Mouse (Mus musculus): ENCODE measurements at regions not wholly inside any gene's neighbourhood (a gene's known extent, or its start where the extent isn't known, plus 50 kb on each side); places are given as distances from the start of the nearest gene placed in this dataset.

DNA sequence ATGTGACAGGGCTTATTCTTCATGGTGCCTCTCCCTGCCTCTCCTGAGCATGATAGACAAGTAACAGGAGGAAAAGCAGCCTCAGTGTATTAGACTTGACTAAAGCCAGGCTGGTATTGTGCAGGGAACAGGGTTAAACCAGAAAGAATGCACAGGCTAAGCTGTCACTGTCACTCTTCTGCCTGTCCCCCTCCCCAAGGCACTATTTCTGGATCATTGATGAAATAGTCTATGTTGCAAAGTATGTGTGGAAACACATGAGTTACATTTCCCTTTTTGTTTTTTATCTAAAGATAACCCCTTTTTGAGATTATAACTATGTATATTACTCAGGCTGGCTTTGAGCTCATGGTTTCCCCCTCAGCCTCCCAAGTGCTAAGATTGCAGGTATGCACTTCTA lies 436.5 kb upstream of the Nr5a2 start:
- Histone ChIP-seq H3K36me3 (replicated peaks in 1 of 2; ENCODE audit: control insufficient read depth in 1 of 2, insufficient read depth in 1 of 2, low read length in 1 of 2) (no peaks in the 10 kb centered on the region), H3K9me3 (replicated peaks; ENCODE audit: low read length) (no peaks in the 10 kb centered on the region), H3K27ac (ENCODE audit: insufficient read depth, low read depth) (no peak overlapping the region), H3K4me2 (ENCODE audit: insufficient read depth, low read depth, poor library complexity, severe bottlenecking) (no peak overlapping the region), H3K9ac (ENCODE audit: insufficient read depth, low read depth) (no peak overlapping the region), H3K27me3 (replicated peaks) (peaks cover 1% of the 10 kb centered on the region), H3K79me2 (replicated peaks; ENCODE audit: control insufficient read depth, extremely low read depth, insufficient read depth, poor library complexity, severe bottlenecking) (no peaks in the 10 kb centered on the region), H3K4me1 (ENCODE audit: control insufficient read depth in 1 of 2, insufficient read depth in 2 of 2) (no peaks in the 10 kb centered on the region), H3K4me3 (replicated peaks in 1 of 3; ENCODE audit: low read depth in 2 of 3, low read length in 2 of 3, poor library complexity in 1 of 3) (no peak overlapping the region)
- in situ Hi-C loops (cut with MboI; ENCODE audit: low pct_ligation_motif_present, low pct_unique_long_range_greater_than_20kb, low sequenced_read_pairs): no loop called here
- TF ChIP-seq E2F4 (IDR thresholded peaks at IDR 0.05; ENCODE audit: insufficient replicate concordance, low read depth, low read length) (no peak), MAZ (IDR thresholded peaks at IDR 0.05; ENCODE audit: low read depth, low read length) (no peak), JUN (IDR thresholded peaks at IDR 0.05; ENCODE audit: insufficient read depth, low read depth, low read length) (no peak)
- dilution Hi-C loops (cut with MboI; ENCODE audit: extremely low pct_ligation_motif_present, extremely low pct_unique_long_range_greater_than_20kb, low sequenced_read_pairs): no loop called here
- no peak for DNase-seq (ENCODE audit: extremely low read depth)

DNA sequence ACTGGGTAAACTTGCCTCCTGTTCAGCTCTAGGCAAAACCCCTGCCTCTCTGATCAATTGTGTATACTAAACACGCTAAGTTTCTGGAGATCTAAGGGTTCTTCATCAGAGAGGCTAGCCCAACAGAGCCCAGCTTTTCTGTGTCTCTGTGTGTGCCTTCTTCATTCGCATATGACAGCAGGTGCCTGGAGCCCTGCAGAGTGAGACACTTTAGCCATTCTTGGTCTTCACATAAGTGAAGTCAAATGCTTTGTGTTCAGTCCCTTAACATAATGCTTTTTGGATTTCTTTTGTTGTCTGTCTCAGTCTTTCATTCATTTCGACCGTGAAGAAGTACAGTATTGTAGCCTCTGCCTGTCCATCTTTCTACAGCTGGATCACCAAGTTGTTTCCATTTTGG lies 427.3 kb upstream of the Nr5a2 start:
- no peak overlapping the region for H3K4me2 ChIP-seq (ENCODE audit: insufficient read depth, low read depth, poor library complexity, severe bottlenecking)
- H3K79me2 ChIP-seq (replicated peaks; ENCODE audit: control insufficient read depth, extremely low read depth, insufficient read depth, poor library complexity, severe bottlenecking): no peaks in the 10 kb centered on the region
- no peak overlapping the region for H3K9ac ChIP-seq (ENCODE audit: insufficient read depth, low read depth)
- dilution Hi-C loops (cut with MboI; ENCODE audit: extremely low pct_ligation_motif_present, extremely low pct_unique_long_range_greater_than_20kb, low sequenced_read_pairs) (no loop called here), in situ Hi-C loops (cut with MboI; ENCODE audit: low pct_ligation_motif_present, low pct_unique_long_range_greater_than_20kb, low sequenced_read_pairs) (no loop called here)
- H3K4me1 ChIP-seq (ENCODE audit: control insufficient read depth in 1 of 2, insufficient read depth in 2 of 2): no peaks in the 10 kb centered on the region
- no peak for DNase-seq (ENCODE audit: extremely low read depth)
- no peaks in the 10 kb centered on the region for H3K9me3 ChIP-seq (replicated peaks; ENCODE audit: low read length)
- no peak overlapping the region for H3K4me3 ChIP-seq (replicated peaks in 1 of 3; ENCODE audit: low read depth in 2 of 3, low read length in 2 of 3, poor library complexity in 1 of 3)
- H3K27me3 ChIP-seq (replicated peaks): peaks cover 2% of the 10 kb centered on the region
- TF ChIP-seq E2F4 (IDR thresholded peaks at IDR 0.05; ENCODE audit: insufficient replicate concordance, low read depth, low read length): no peak
- no peak for TF ChIP-seq CTCF (conservative IDR thresholded peaks at IDR 0.05 in 1 of 2, IDR thresholded peaks at IDR 0.05 in 1 of 2; ENCODE audit: low read depth in 2 of 2, low read length in 2 of 2)
- TF ChIP-seq CHD1 (IDR thresholded peaks at IDR 0.05; ENCODE audit: low read depth, low read length): no peak
- TF ChIP-seq ZKSCAN1 (IDR thresholded peaks at IDR 0.05; ENCODE audit: borderline replicate concordance, low read depth, low read length): no peak
- TF ChIP-seq BHLHE40 (IDR thresholded peaks at IDR 0.05; ENCODE audit: low read depth, low read length): no peak
- no peak for TF ChIP-seq USF1 (IDR thresholded peaks at IDR 0.05; ENCODE audit: low read depth, low read length)
- TF ChIP-seq UBTF (IDR thresholded peaks at IDR 0.05; ENCODE audit: low read depth, low read length): no peak
- no peak for TF ChIP-seq ZNF384 (IDR thresholded peaks at IDR 0.05; ENCODE audit: low read depth, low read length)
- TF ChIP-seq GABPA (IDR thresholded peaks at IDR 0.05; ENCODE audit: insufficient replicate concordance, low read depth, low read length): no peak
- no peak for TF ChIP-seq SMC3 (IDR thresholded peaks at IDR 0.05; ENCODE audit: low read depth, low read length)
- no peak for TF ChIP-seq NRF1 (IDR thresholded peaks at IDR 0.05; ENCODE audit: low read depth, low read length)
- no peak for TF ChIP-seq TCF12 (IDR thresholded peaks at IDR 0.05; ENCODE audit: low read depth, low read length)
- TF ChIP-seq JUN (IDR thresholded peaks at IDR 0.05; ENCODE audit: insufficient read depth, low read depth, low read length): no peak
- no peak for TF ChIP-seq USF2 (conservative IDR thresholded peaks at IDR 0.05; ENCODE audit: low read depth, low read length)
- no peak for TF ChIP-seq ELF1 (IDR thresholded peaks at IDR 0.05; ENCODE audit: low read depth, low read length)
- H3K27ac ChIP-seq (ENCODE audit: insufficient read depth, low read depth): no peak overlapping the region
- H3K36me3 ChIP-seq (replicated peaks in 1 of 2; ENCODE audit: control insufficient read depth in 1 of 2, insufficient read depth in 1 of 2, low read length in 1 of 2): no peaks in the 10 kb centered on the region
